In genomic region chr5:121714331-121714730, GRCm38 (mm10) we compare ENCODE assay signal across 10 mouse cellular contexts. TPM values are rescaled to one million over a fixed set of nuclear protein-coding genes. Genes with fewer than 3 reads are reported as not detected.
DNase-seq lines count a peak whose midpoint lies in the region; ATAC-seq and TF ChIP-seq lines count a peak whose summit lies in the region.
"Had no signal": no experiment of that assay in that cellular context is flagged by ENCODE, and none has a peak within 500 bp of the region (broad histone marks: within the 10 kb centered on the region; RNA-seq: fewer than 3 reads in every experiment).

No protein-coding gene starts in this region.

- 58% methylated on average over 1 of the region's 1 CpGs for WGBS in kidney, embryonic 14.5 days
- 72% methylated on average over 1 of the region's 1 CpGs for WGBS in limb, embryonic 13.5 days
- WGBS in stomach, embryonic 14.5 days: 41% methylated on average over 1 of the region's 1 CpGs

- TF ChIP-seq POLR2A in embryonic fibroblast, embryonic 13.5 days (IDR thresholded peaks at IDR 0.05; ENCODE audit: low read depth, low read length): no peak

- no peak overlapping the region for H3K9ac ChIP-seq in kidney, embryonic 14.5 days (ENCODE audit: low read depth, low read length)
- H3K9ac ChIP-seq in limb, embryonic 13.5 days: no peak overlapping the region
- H3K9ac ChIP-seq in stomach, embryonic 14.5 days (replicated peaks; ENCODE audit: low read depth, low read length): no peak overlapping the region

- no peak for ATAC-seq in kidney, embryonic 14.5 days (ENCODE audit: low FRiP score, low TSS enrichment)
- no peak for ATAC-seq in limb, embryonic 13.5 days (ENCODE audit: low FRiP score, low read depth)
- no peak for ATAC-seq in stomach, embryonic 14.5 days (ENCODE audit: insufficient number of reproducible peaks, insufficient read depth, low FRiP score, low read depth)
- no peak for ATAC-seq in erythroblast, adult 5-6 weeks (replicated peaks; ENCODE audit: low FRiP score, poor library complexity, severe bottlenecking)

- no peaks in the 10 kb centered on the region for H3K9me3 ChIP-seq in kidney, embryonic 14.5 days (ENCODE audit: control insufficient read depth, low read length)
- no peaks in the 10 kb centered on the region for H3K9me3 ChIP-seq in limb, embryonic 13.5 days
- no peaks in the 10 kb centered on the region for H3K9me3 ChIP-seq in stomach, embryonic 14.5 days (ENCODE audit: control insufficient read depth, low read depth, low read length)

- no peaks in the 10 kb centered on the region; the same call in 1 of the 2 replicates for H3K36me3 ChIP-seq in kidney, embryonic 14.5 days (ENCODE audit: control insufficient read depth, insufficient read depth, low read length)
- peaks cover 3% of the 10 kb centered on the region; the same call in 1 of the 2 replicates for H3K36me3 ChIP-seq in limb, embryonic 13.5 days
- H3K36me3 ChIP-seq in stomach, embryonic 14.5 days (ENCODE audit: control insufficient read depth, insufficient read depth, low read length): no peaks in the 10 kb centered on the region

- peaks cover 20% of the 10 kb centered on the region for H3K4me1 ChIP-seq in kidney, embryonic 14.5 days (ENCODE audit: control insufficient read depth, insufficient read depth, low read length)
- H3K4me1 ChIP-seq in embryonic fibroblast, embryonic 13.5 days (ENCODE audit: control insufficient read depth, insufficient read depth, low read length): peaks cover 15% of the 10 kb centered on the region
- H3K4me1 ChIP-seq in limb, embryonic 13.5 days: peaks cover 42% of the 10 kb centered on the region
- H3K4me1 ChIP-seq in stomach, embryonic 14.5 days (ENCODE audit: control insufficient read depth, insufficient read depth, low read length): peaks cover 32% of the 10 kb centered on the region

- TF ChIP-seq CTCF in embryonic fibroblast, embryonic 13.5 days (IDR thresholded peaks at IDR 0.05; ENCODE audit: borderline replicate concordance, insufficient read depth, low read length): no peak

- no peaks in the 10 kb centered on the region for H3K27me3 ChIP-seq in kidney, embryonic 14.5 days (ENCODE audit: control insufficient read depth, insufficient read depth, low read length)
- H3K27me3 ChIP-seq in limb, embryonic 13.5 days: no peaks in the 10 kb centered on the region
- no peaks in the 10 kb centered on the region for H3K27me3 ChIP-seq in stomach, embryonic 14.5 days (ENCODE audit: control insufficient read depth, insufficient read depth, low read length)

- no peak for DNase-seq in kidney, adult 9 months
- no peak for DNase-seq in urinary bladder, postnatal 4 days (ENCODE audit: low spot score in 2 of 2)
- DNase-seq in left cerebral cortex, adult 8-10 months (ENCODE audit: low spot score in 2 of 2): no peak
- DNase-seq: gastrocnemius, postnatal 14 days; retina, postnatal 1 day had no signal

- H3K27ac ChIP-seq in kidney, embryonic 14.5 days (ENCODE audit: low read depth, low read length): no peak overlapping the region
- H3K27ac ChIP-seq in embryonic fibroblast, embryonic 13.5 days (ENCODE audit: insufficient read depth, low read length): no peak overlapping the region
- no peak overlapping the region for H3K27ac ChIP-seq in limb, embryonic 13.5 days
- H3K27ac ChIP-seq in stomach, embryonic 14.5 days (ENCODE audit: low read length): no peak overlapping the region; the same call in 1 of the 2 replicates

- peak overlapping the region; percentile 76 for H3K4me2 ChIP-seq in kidney, embryonic 14.5 days (replicated peaks; ENCODE audit: low read depth, low read length)
- peak overlapping the region; percentile 89 for H3K4me2 ChIP-seq in limb, embryonic 13.5 days (replicated peaks)
- H3K4me2 ChIP-seq in stomach, embryonic 14.5 days (replicated peaks; ENCODE audit: low read depth, low read length): peak overlapping the region; percentile 80; the same call in 1 of the 2 replicates

- no peak overlapping the region; the same call in 1 of the 2 replicates for H3K4me3 ChIP-seq in kidney, embryonic 14.5 days (ENCODE audit: low read length)
- 0 out of 2 replicates have a peak overlapping the region, but pooled peaks have one; percentile 33 for H3K4me3 ChIP-seq in embryonic fibroblast, embryonic 13.5 days (ENCODE audit: insufficient read depth, low read length)
- H3K4me3 ChIP-seq in limb, embryonic 13.5 days: peak overlapping the region; percentile 97
- H3K4me3 ChIP-seq in stomach, embryonic 14.5 days (ENCODE audit: low read depth, low read length): no peak overlapping the region

RNA-seq across cellular contexts. Expression of gene Atxn2, which starts 3.2 kb away (rescaled TPM):
- 76.6 and 88.5 TPM in 2 replicates for polyA plus RNA-seq in kidney, embryonic 14.5 days (2014; fragmentation: Nextera tagmentation; extraction: Ambion mirVana)
- 174 and 196 TPM in 2 replicates for polyA plus RNA-seq in embryonic fibroblast, embryonic 13.5 days (2011; ENCODE audit: insufficient read length, low read depth, missing spikeins)
- polyA plus RNA-seq in limb, embryonic 13.5 days (2015; fragmentation: Nextera tagmentation; extraction: Ambion mirVana): 54.9 and 64.1 TPM in 2 replicates
- polyA plus RNA-seq in stomach, embryonic 14.5 days (2014; fragmentation: Nextera tagmentation; extraction: Ambion mirVana): 71.9 and 78.4 TPM in 2 replicates
- 97.4 and 97.8 TPM in 2 replicates for total RNA-seq in erythroblast, adult 5-6 weeks (2015; ENCODE audit: low replicate concordance)
- total RNA-seq in erythroblast, adult 5-6 weeks (2017; ENCODE audit: low replicate concordance): 166 and 169 TPM in 2 replicates
- total RNA-seq in left cerebral cortex, adult 8-10 months (2022): 100 to 1,000 TPM; 199 to 223 (median 216) TPM

RNA-seq across cellular contexts. Expression of gene Brap, which starts 54.0 kb away (rescaled TPM):
- polyA plus RNA-seq in kidney, embryonic 14.5 days (2014; fragmentation: Nextera tagmentation; extraction: Ambion mirVana): 20.5 and 35.2 TPM in 2 replicates
- polyA plus RNA-seq in embryonic fibroblast, embryonic 13.5 days (2011; ENCODE audit: insufficient read length, low read depth, missing spikeins): 41.4 and 46.3 TPM in 2 replicates
- polyA plus RNA-seq in limb, embryonic 13.5 days (2015; fragmentation: Nextera tagmentation; extraction: Ambion mirVana): 43.2 and 43.9 TPM in 2 replicates
- 30.8 and 31.7 TPM in 2 replicates for polyA plus RNA-seq in stomach, embryonic 14.5 days (2014; fragmentation: Nextera tagmentation; extraction: Ambion mirVana)
- 30.4 and 45.1 TPM in 2 replicates for total RNA-seq in erythroblast, adult 5-6 weeks (2015; ENCODE audit: low replicate concordance)
- total RNA-seq in erythroblast, adult 5-6 weeks (2017; ENCODE audit: low replicate concordance): 67.0 and 88.8 TPM in 2 replicates
- 10 to 100 TPM; 58.0 to 65.2 (median 60.9) TPM for total RNA-seq in left cerebral cortex, adult 8-10 months (2022)

RNA-seq across cellular contexts. Expression of gene Acad10, which starts 54.0 kb away (rescaled TPM):
- polyA plus RNA-seq in kidney, embryonic 14.5 days (2014; fragmentation: Nextera tagmentation; extraction: Ambion mirVana): 1.7 and 3.2 TPM in 2 replicates
- polyA plus RNA-seq in embryonic fibroblast, embryonic 13.5 days (2011; ENCODE audit: insufficient read length, low read depth, missing spikeins): 2.3 and 2.7 TPM in 2 replicates
- polyA plus RNA-seq in limb, embryonic 13.5 days (2015; fragmentation: Nextera tagmentation; extraction: Ambion mirVana): 2.2 and 2.3 TPM in 2 replicates
- polyA plus RNA-seq in stomach, embryonic 14.5 days (2014; fragmentation: Nextera tagmentation; extraction: Ambion mirVana): 2.3 and 2.4 TPM in 2 replicates
- total RNA-seq in erythroblast, adult 5-6 weeks (2015; ENCODE audit: low replicate concordance): 2.1 and 3.7 TPM in 2 replicates
- 0.14 and 0.26 TPM in 2 replicates for total RNA-seq in erythroblast, adult 5-6 weeks (2017; ENCODE audit: low replicate concordance)
- total RNA-seq in left cerebral cortex, adult 8-10 months (2022): 1 to 10 TPM; 3.9 to 5.6 (median 4.6) TPM

Comparison
In these comparisons a context has a peak if more than half of its experiments do, and no peak if none do; other contexts are left out.
1. H3K4me3 ChIP-seq: peak in embryonic fibroblast, embryonic 13.5 days (single experiment) and limb, embryonic 13.5 days (single experiment); none in kidney, embryonic 14.5 days (single experiment) and stomach, embryonic 14.5 days (single experiment).
2. Peak in every context shown above with its lines, with median percentiles within 50 percentile points of each other: H3K4me2 ChIP-seq.